Mouse (Mus musculus) heart, embryonic 16.5 days (tissue): ENCODE results near the gene Sun2. TPM values are rescaled to one million over a fixed set of nuclear protein-coding genes. Genes with fewer than 3 reads are reported as not detected.

Experiments used
- ATAC-seq: fragments of 200-750 bp; cut with Nextera tagmentation; replicated peaks from 2 replicates; pipeline ENCODE4 v1.8.0; 2017; ENCODE audit warnings: moderate number of reproducible peaks; ENCODE audit not compliant: insufficient read depth, low FRiP score; ENCODE audit errors: extremely low read depth
- H3K27ac ChIP-seq: fragments of 300-500 bp; sonication (generic); 2 replicates; pipeline ENCODE4 v1.5.1; 2014; ENCODE audit warnings: mild to moderate bottlenecking, low read length, control low read depth, moderate library complexity
- H3K27me3 ChIP-seq: fragments of 300-500 bp; sonication (generic); 2 replicates; pipeline ENCODE4 v1.6.1; 2014; ENCODE audit warnings: low read length, mixed read lengths; ENCODE audit not compliant: control insufficient read depth, insufficient read depth
- H3K36me3 ChIP-seq: fragments of 300-500 bp; sonication (generic); 2 replicates; pipeline ENCODE4 v1.6.1; 2014; ENCODE audit not compliant: control insufficient read depth, insufficient read depth
- H3K4me1 ChIP-seq: fragments of 300-500 bp; sonication (generic); 2 replicates; pipeline ENCODE4 v1.6.1; 2014; ENCODE audit warnings: low read length, mixed read lengths; ENCODE audit not compliant: control insufficient read depth, insufficient read depth
- H3K4me2 ChIP-seq: fragments of 300-500 bp; sonication (generic); 2 replicates; pipeline ENCODE4 v1.6.1; 2014; ENCODE audit warnings: low read depth, mild to moderate bottlenecking, control low read depth, low read length
- H3K4me3 ChIP-seq: fragments of 300-500 bp; sonication (generic); 2 replicates; pipeline ENCODE4 v1.5.1; 2014; ENCODE audit warnings: mild to moderate bottlenecking, control low read depth, low read length
- H3K9ac ChIP-seq: fragments of 300-500 bp; sonication (generic); 2 replicates; pipeline ENCODE4 v1.6.1; 2014; ENCODE audit warnings: low read length, control low read depth
- H3K9me3 ChIP-seq: fragments of 300-500 bp; sonication (generic); replicated peaks from 2 replicates; pipeline ENCODE4 v1.6.1; 2016; ENCODE audit warnings: low read length; ENCODE audit not compliant: control insufficient read depth
- WGBS: fragments of 180-500 bp; shearing (Covaris S2); extraction: QIAGEN DNeasy Blood & Tissue Kit; methylation state at CpG from one replicate; pipeline ENCODE4 v1.1.7; 2014; 5-methylcytosine and 5-hydroxymethylcytosine counted together
- polyA plus RNA-seq: library from polyadenylated mRNA; unstranded; fragments of >200 nt; fragmentation: Nextera tagmentation; extraction: Ambion mirVana; gene quantifications from 2 replicates; pipeline ENCODE4 v1.2.1, GENCODE M21; 2015

Gene Sun2
- polyA plus RNA-seq, 1 experiment from 2014 or later = 7.9 TPM

DNA sequence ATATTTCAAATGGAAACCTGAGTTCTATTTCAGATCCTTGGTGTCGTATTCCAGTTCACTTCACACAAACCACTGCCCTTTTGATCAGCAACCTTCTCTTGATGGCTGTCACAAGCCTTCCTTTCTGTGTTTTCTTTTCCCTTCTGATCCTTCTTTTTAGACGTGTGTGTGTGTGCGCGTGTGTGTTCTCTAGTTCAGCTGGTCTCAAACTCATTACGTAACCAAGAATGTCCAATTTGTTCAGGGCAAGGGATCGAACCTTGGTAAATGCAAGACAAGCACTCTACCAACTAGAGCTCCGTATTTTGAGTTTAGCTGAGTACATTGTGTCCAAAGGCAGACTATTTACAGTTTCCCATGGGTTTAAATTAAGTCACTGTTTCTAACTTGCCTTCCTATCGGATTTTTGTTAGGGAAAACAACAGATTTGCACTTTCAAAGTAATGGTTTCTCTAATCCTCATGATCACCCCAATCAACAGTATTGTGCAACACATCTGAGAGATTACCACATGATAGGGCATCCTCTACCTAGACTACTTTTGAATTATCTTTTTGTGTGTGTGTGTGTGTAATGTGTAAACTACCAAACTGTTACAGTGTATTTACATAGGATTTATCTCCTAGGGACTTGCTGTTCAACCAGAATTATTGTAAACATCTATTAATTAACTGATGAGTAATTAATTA, 53.9 kb downstream of the Sun2 start:
- ATAC-seq = no peak
- no peaks in the 10 kb centered on the region for H3K9me3 ChIP-seq
- H3K27ac ChIP-seq = peak overlapping the region; percentile 96
- 3% methylated on average over 8 of the region's 8 CpGs for WGBS
- H3K27me3 ChIP-seq = no peaks in the 10 kb centered on the region
- H3K4me3 ChIP-seq = peak overlapping the region; percentile 73
- H3K4me1 ChIP-seq = peaks cover 59% of the 10 kb centered on the region
- H3K4me2 ChIP-seq = peak overlapping the region; percentile 95
- H3K9ac ChIP-seq = peak overlapping the region; percentile 94
- H3K36me3 ChIP-seq = no peaks in the 10 kb centered on the region

DNA sequence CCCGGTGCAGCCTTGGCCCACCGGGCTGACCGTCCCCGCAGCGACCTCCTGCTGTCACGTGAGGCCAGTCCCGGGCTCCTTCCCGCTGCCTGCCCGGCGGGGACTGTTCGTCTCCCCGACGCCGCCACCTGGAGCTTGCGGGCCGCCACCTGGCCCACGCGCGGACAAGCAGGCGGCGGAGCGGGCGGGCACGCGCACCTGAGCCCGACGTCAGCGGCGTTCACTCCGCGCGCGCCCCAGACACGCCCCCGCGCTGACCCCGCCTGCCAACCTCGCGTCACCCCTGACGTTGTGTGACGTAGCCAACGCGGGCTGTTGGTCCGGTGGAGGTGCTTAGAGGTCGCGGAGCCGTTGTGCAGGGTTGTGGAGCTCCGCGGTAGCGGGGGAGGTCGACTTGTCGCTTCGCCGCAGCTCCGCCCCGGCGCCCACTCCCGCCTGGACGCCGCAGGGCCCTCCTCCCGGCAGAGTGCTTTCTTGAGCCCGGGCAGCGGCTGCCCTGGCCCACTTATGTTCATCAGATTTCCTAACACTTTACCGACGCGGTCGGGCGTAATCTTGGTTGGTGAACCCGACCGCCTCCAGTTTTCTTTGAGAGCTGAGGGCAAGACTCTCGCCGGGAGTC, 54.6 kb downstream of the Sun2 start, which contains the start of gene Josd1:
Josd1 (minus strand) TSS at position 274 of the 622 bp plus-strand sequence.
- peak within 1 kb of the TSS; percentile 95 for H3K4me2 ChIP-seq
- ATAC-seq = peak; percentile 71
- H3K27me3 ChIP-seq = no peaks in the 10 kb centered on the region
- H3K4me1 ChIP-seq = peaks cover 61% of the 10 kb centered on the region
- no peaks in the 10 kb centered on the region for H3K36me3 ChIP-seq
- peak within 1 kb of the TSS; percentile 96 for H3K27ac ChIP-seq
- peak within 1 kb of the TSS; percentile 73 for H3K4me3 ChIP-seq
- no peaks in the 10 kb centered on the region for H3K9me3 ChIP-seq
- WGBS = under 1% methylated on average over 70 of the region's 72 CpGs
- peak within 1 kb of the TSS; percentile 94 for H3K9ac ChIP-seq

DNA sequence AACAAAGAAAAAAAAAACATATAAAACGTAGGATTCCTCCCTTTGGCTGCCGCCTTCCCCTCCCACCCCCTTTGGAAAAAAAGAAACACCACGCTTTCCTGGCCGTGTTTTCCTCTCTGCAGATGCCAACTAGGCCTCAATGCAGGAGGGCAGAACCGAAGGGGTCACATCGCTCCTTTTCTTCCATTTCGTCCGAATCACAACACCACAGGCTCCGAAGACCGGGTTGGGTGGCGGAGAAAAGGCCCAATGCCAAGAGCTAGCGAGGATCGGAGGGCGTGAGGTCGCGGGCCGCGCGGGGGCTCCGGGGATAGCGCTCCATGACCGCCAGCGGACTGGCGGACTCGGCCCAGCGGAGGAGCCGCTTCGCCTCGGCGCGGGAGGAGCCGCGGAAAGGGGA, 55.2 kb downstream of the Sun2 start:
- no peak for ATAC-seq
- Histone ChIP-seq H3K4me2 (peak overlapping the region; percentile 95), H3K4me1 (peaks cover 61% of the 10 kb centered on the region), H3K27ac (peak overlapping the region; percentile 96), H3K4me3 (peak overlapping the region; percentile 73), H3K9me3 (no peaks in the 10 kb centered on the region), H3K36me3 (no peaks in the 10 kb centered on the region), H3K27me3 (no peaks in the 10 kb centered on the region), H3K9ac (peak overlapping the region; percentile 94)
- under 1% methylated on average over 33 of the region's 33 CpGs for WGBS

DNA sequence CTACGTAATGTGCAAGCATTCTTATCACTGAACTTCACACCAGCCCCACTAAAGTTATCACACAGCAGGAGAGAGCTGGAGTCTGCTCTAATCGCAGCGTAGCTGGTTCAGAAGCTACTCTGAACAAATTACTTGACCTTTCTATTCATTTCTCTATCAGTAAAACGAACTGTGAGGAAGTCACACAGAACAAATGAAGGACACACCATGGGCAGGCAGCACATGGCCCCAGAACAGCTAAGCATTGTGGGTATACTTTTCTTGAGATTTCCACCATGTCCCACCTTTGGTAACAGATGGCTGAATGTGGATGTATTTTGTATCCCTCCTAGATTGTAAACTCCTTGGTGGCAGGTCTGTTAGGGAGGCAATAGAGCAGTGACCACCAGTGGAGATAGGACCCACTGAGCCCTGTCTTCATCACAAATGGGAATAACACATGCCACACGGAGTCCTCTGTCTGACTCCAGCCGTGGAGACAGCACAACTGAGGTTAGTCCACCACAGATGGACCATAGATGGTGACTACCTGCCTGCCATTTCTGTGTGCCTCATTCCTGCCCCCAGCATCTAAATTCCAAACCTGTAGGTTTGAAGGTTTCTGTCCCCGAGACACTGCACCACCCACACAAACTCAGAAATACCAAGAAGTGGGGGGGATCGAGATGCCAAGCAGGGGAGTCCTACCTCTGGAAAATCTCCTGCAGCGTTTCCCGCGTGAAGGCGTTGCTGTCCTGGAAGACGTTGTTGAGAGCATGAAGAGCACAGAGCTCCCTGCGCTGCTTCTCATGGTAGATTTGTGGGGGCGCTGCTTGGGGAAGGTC, 56.1 kb downstream of the Sun2 start:
- H3K4me3 ChIP-seq = peak overlapping the region; percentile 73
- peak overlapping the region; percentile 95 for H3K4me2 ChIP-seq
- peak overlapping the region; percentile 94 for H3K9ac ChIP-seq
- H3K27ac ChIP-seq = peak overlapping the region; percentile 96
- no peaks in the 10 kb centered on the region for H3K36me3 ChIP-seq
- H3K9me3 ChIP-seq = no peaks in the 10 kb centered on the region
- WGBS = 5% methylated on average over 15 of the region's 15 CpGs
- H3K4me1 ChIP-seq = peaks cover 61% of the 10 kb centered on the region
- no peak for ATAC-seq
- no peaks in the 10 kb centered on the region for H3K27me3 ChIP-seq

DNA sequence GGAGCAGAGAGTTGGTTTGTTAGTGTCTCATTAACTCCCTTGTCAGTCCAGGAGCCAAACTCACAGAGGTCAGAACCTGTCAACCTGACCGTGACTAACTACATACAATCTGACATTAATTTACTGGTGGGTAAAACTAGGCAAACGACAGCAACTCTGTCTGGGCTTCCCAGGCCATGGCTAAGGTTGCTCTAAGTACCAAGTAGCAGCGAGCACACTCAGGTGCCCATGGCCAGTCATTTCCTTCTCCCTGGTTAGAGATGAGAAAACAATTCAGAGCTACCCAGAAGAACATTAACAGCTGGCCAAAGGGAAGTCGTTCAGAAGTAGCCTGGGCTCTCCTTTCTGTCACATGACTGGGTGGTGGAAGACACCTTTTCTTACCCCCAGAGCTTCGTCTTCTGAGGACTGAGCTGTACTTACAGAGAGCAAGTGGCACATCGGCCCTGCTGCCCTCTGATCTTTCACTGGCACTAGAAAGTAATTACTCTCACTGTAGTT, 57.1 kb downstream of the Sun2 start:
- Histone ChIP-seq H3K4me1 (peaks cover 67% of the 10 kb centered on the region), H3K27ac (peak overlapping the region; percentile 96), H3K4me2 (peak overlapping the region; percentile 95), H3K4me3 (peak overlapping the region; percentile 73), H3K9ac (peak overlapping the region; percentile 94), H3K9me3 (no peaks in the 10 kb centered on the region), H3K27me3 (no peaks in the 10 kb centered on the region), H3K36me3 (no peaks in the 10 kb centered on the region)
- ATAC-seq = no peak
- WGBS = 21% methylated on average over 6 of the region's 6 CpGs

DNA sequence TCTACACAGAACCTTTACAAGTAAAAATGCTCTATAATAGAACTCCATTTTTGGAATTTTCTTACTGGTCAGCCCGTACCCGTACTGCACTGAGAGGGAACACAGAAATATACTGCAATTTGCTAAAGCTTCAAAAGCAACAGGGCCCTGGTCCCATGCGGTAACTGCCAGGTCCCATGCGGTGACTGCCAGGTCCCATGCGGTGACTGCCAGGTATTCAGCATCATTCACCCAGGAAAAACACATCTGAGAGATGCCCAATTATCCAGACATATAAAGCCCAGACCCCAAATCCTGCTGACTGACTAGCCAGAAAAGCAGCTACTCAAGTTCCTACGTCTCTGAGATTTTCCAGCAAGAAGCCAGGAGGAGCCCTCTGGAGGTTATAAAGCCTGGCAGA, 57.7 kb downstream of the Sun2 start:
- Histone ChIP-seq H3K9me3 (no peaks in the 10 kb centered on the region), H3K4me2 (peak overlapping the region; percentile 95), H3K27me3 (no peaks in the 10 kb centered on the region), H3K4me1 (peaks cover 64% of the 10 kb centered on the region), H3K36me3 (no peaks in the 10 kb centered on the region), H3K4me3 (peak overlapping the region; percentile 73), H3K27ac (peak overlapping the region; percentile 96), H3K9ac (peak overlapping the region; percentile 94)
- no peak for ATAC-seq
- 64% methylated on average over 6 of the region's 6 CpGs for WGBS

DNA sequence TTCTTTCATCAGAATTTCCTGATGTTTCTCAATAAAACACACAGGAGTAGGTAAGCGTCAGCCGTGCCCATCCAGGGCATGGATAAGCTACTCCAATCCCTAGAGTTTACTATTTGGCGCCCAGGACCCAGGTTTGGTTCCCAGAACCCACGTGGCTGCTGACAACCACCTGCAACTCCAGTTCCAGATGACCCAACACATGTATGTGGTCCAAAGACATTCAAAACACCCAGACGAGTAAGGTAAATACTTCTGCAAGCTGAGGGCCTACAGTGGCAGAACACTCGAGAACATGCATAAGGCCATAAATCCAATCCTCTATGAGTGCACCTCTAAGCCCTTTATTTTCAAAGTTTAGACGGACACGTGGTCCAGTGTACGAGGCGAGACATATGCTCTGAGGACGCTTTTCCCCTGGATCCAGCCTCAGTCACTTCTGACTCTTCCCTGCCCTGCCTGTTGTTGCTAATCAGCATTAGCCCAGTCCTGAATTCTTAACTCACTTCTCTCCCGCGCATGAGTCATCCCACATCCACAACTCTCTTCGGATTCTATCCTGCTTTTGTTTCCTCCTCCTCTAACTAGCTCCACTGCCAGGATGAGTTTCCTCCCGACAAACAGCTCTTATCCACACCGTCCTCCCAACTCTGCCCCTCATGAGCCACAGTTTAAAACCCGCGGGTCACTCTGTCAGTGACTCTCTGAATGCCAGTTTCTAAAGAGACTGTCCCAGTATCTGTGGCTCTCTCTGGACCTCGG, 58.5 kb downstream of the Sun2 start:
- ATAC-seq = no peak
- peak overlapping the region; percentile 96 for H3K27ac ChIP-seq

DNA sequence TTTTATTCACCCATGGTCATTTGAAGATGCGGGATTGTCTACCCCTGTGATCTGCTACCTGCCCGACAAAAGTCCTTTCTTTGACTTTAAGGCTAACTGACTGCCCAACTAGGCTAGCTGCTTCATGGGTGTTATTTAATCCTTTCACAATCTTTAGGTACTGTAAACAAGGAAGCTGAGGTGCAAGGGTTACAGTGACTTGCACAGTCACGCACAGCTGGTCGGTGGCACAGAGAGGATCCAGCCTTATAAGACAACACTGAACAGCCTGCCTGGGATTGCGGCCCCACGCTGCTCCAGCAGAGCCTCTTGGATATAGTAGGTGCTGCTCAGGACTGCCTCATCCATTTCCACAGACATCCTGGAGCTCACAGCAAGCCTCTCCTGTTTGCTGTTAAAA, 59.2 kb downstream of the Sun2 start:
- no peaks in the 10 kb centered on the region for H3K9me3 ChIP-seq
- no peaks in the 10 kb centered on the region for H3K27me3 ChIP-seq
- peak overlapping the region; percentile 96 for H3K27ac ChIP-seq
- no peak for ATAC-seq
- peak overlapping the region; percentile 56 for H3K9ac ChIP-seq
- peaks cover 58% of the 10 kb centered on the region for H3K4me1 ChIP-seq
- WGBS = 56% methylated on average over 6 of the region's 6 CpGs
- H3K4me2 ChIP-seq = peak overlapping the region; percentile 95
- no peaks in the 10 kb centered on the region for H3K36me3 ChIP-seq
- H3K4me3 ChIP-seq = peak overlapping the region; percentile 32

More for the DNA sequence above, 58.5 kb downstream of the Sun2 start:
- WGBS = 39% methylated on average over 19 of the region's 19 CpGs
- no peaks in the 10 kb centered on the region for H3K27me3 ChIP-seq
- no peaks in the 10 kb centered on the region for H3K9me3 ChIP-seq
- H3K4me1 ChIP-seq = peaks cover 62% of the 10 kb centered on the region
- H3K9ac ChIP-seq = peak overlapping the region; percentile 94
- H3K4me3 ChIP-seq = peak overlapping the region; percentile 73
- no peaks in the 10 kb centered on the region for H3K36me3 ChIP-seq
- H3K4me2 ChIP-seq = peak overlapping the region; percentile 95
